15 mouse cellular contexts compared by ENCODE assay signal in genomic region chr7:24368226-24368625, GRCm38 (mm10). TPM values are rescaled to one million over a fixed set of nuclear protein-coding genes. Genes with fewer than 3 reads are reported as not detected.
"Had no signal": no experiment of that assay in that cellular context is flagged by ENCODE, and none has a peak within 500 bp of the region (broad histone marks: within the 10 kb centered on the region; RNA-seq: fewer than 3 reads in every experiment).

No protein-coding gene starts in this region.

- H3K9me3 ChIP-seq: kidney, embryonic 15.5 days; midbrain, embryonic 13.5 days; neural tube, embryonic 15.5 days had no signal

- ATAC-seq: lung, postnatal 0 days; midbrain, embryonic 13.5 days had no signal

- H3K9ac ChIP-seq: kidney, embryonic 15.5 days; midbrain, embryonic 13.5 days; neural tube, embryonic 15.5 days had no signal

- H3K4me2 ChIP-seq: kidney, embryonic 15.5 days; midbrain, embryonic 13.5 days; neural tube, embryonic 15.5 days had no signal

- H3K36me3 ChIP-seq: kidney, embryonic 15.5 days; limb, embryonic 10.5 days; midbrain, embryonic 13.5 days; neural tube, embryonic 15.5 days had no signal

- H3K4me3 ChIP-seq: kidney, embryonic 15.5 days; left cerebral cortex, adult 2 months; limb, embryonic 10.5 days; midbrain, embryonic 13.5 days; neural tube, embryonic 15.5 days had no signal

- H3K27ac ChIP-seq: kidney, embryonic 15.5 days; left cerebral cortex, adult 2 months; limb, embryonic 10.5 days; midbrain, embryonic 13.5 days; neural tube, embryonic 15.5 days had no signal

- H3K27me3 ChIP-seq: kidney, embryonic 15.5 days; neural tube, embryonic 15.5 days had no signal

- DNase-seq: kidney, adult 2 months; kidney, postnatal 25 days; lung, adult 2 months; lung, postnatal 36 days; right cerebral cortex, adult 18-20 months; right cerebral cortex, postnatal 25 days had no signal

RNA-seq across cellular contexts. Expression of gene Lypd5, which starts 19.2 kb away (rescaled TPM):
- polyA plus RNA-seq: kidney, adult 2 months; kidney, embryonic 15.5 days; limb, embryonic 10.5 days; lung, postnatal 0 days; midbrain, embryonic 13.5 days; midbrain, postnatal 0 days; neural tube, embryonic 11.5 days had no signal

RNA-seq across cellular contexts. Expression of gene Tescl, which starts 34.5 kb away (rescaled TPM):
- polyA plus RNA-seq: limb, embryonic 10.5 days; midbrain, embryonic 13.5 days; neural tube, embryonic 11.5 days; thymus, postnatal 0 days had no signal
